Mouse (Mus musculus): ENCODE measurements around the gene Ntrk2.

Ntrk2 gene

DNA sequence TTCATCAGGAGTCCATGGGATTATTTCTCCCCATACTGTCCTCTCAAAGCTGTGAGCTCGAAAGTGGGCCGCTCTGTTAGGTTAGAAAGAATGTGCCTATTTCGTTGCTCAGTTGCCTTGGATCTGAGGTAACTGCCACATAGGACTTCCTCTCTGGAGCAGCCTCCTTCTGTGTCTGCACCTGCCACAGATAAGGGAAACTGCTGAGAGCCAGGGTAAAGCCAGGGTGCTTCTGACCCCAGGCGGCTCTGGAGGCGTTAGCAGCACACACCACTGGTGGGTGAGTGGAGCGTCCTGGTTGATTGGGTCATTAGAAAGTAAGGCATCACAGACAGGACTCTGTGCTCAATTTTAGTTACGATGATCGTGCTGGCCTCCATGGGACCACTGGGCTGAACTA is 95.9 kb downstream of the Ntrk2 start:
- TF ChIP-seq GATA4 (IDR thresholded peaks at IDR 0.05; ENCODE audit: insufficient replicate concordance, low read length): no peak

DNA sequence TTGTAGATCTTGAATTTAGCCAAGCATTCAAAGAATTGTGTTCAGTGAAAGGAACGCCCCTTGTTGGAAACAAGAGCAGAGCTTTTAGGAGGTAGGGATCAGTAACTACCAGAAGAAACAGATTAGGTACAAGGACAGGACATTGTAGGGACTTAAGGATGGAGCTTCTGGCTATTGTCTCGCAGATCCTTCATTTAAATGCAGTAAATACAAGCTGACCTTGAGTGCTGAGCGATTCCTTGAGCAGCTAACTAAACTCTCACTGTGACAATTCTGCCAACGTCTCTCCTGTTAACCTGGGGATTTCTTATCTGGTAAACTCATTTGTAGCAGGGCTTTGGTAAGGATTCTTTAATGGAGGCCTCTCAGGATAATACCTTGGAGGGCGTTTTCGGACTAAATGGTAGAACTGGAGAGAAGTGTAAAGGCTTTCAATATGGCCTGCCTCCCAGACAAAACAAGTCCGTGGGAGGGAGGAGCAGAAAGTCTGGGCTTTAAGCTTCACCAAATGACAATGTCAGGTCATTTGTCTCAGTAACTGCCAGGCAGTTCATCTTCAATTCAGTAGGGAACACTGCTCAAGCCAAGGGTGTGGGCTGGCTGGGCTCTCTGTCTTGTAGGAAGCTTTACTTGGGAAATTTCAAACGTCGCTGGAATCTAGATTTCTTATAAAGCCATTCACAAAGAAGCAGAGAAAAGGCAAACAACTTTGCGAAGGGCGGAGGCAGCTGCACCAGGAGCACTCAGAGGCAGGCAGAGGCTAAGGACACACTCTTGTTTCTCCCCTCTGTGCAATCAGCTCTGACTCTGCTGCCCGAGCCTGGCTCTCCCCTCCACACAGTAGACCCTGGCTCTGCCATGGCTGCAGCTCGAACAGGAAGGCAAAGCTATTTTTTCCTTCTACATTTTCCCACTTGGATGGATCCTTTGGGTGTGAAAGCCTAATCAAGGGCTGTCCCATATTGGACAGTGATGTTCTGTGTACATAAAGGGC is 98.7 kb downstream of the Ntrk2 start:
- no peak for TF ChIP-seq GATA4 (IDR thresholded peaks at IDR 0.05; ENCODE audit: insufficient replicate concordance, low read length)

DNA sequence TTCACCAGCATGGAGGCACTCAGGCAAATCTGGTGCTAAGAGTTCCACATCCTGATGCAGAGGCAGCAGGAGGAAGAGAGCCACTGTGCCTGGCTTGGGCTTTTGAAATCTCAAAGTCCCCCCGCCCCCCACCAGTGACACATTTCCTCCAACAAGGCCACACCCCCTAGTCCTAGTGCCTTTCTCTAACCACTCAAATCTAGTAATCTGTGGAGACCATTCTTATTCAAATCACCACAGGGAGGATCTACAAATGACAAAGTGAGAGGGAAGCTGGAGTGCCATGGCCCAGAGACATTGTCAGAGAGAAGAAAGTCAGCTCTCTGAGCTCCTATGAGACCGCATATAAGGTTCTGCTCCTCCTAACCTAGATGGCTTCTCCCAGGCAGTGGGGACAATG is 105.6 kb downstream of the Ntrk2 start:
- TF ChIP-seq GATA4 (IDR thresholded peaks at IDR 0.05; ENCODE audit: insufficient replicate concordance, low read length): no peak

DNA sequence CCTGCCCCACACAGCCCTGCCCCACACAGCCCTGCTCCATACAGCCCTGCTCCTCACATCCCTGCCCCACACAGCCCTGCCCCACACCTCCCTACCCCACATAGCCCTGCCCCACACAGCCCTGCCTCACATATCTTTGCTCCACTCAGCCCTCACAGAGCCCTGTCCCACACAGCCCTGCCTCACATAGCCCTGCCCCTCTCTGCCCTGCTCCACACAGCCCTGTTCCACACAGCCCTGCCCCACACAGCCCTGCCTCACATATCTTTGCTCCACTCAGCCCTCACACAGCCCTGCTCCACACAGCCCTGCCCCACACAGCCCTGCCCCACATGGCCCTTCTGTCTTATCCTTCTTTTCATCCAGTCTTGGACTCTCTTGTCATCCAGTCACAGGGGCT is 106.2 kb downstream of the Ntrk2 start:
- no peak for TF ChIP-seq GATA4 (IDR thresholded peaks at IDR 0.05; ENCODE audit: insufficient replicate concordance, low read length)

DNA sequence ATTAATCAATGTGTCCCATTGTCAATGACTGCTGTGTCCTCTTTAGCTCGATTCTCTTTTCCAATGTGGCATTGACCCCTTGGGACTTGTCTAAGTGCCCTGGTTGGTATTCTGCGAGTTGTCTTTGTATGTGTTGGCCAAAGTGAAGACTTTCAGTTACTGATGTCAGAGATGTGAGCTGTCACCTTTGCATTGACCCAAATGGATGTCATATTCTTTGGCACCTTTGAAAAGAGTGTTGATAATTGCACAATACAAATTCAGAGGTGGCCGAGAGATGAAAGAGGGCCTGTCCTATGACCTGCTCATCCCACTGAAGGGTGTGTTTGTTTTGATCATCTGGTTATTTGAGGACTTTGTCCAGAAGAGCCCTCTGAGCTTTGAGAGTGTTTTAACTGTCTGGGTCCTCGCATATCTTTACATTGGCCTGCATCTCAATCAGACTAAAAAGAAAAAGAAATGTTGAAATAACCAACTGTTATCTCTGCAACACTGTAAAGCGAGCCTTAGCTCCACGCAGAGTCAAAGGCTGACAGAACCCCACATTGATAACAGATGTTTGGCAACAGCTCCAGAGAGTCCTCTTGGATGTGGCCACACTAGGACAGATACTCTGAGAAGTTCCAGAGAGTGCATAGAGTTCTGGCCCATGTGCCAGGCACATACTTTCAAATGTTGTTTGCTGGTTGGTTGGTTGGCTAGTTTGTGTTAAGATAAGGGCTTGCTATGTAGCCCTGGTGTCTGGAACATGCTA is 107.9 kb downstream of the Ntrk2 start:
- TF ChIP-seq GATA4 (IDR thresholded peaks at IDR 0.05; ENCODE audit: insufficient replicate concordance, low read length): peak; percentile 92; the same call in 1 of the 2 replicates

DNA sequence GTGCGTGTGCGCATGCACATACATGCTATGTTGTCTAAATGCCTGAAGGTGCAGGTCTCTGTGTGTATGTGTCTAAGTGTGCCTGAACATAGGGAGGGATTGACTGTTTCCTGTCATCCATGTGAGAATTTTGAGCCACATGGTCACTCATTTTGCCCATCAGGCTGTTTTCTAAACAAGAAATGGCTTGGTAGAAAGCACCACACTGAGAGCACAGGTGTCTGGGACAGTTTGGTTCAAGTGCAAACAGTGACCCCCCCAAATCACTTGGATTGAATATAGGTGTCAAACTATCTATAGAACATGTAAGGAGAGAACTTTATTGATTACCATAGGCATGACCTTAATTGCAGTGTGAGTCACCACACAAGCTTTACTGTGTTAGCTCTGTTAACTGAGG is 110.0 kb downstream of the Ntrk2 start:
- no peak for TF ChIP-seq GATA4 (IDR thresholded peaks at IDR 0.05; ENCODE audit: insufficient replicate concordance, low read length)

DNA sequence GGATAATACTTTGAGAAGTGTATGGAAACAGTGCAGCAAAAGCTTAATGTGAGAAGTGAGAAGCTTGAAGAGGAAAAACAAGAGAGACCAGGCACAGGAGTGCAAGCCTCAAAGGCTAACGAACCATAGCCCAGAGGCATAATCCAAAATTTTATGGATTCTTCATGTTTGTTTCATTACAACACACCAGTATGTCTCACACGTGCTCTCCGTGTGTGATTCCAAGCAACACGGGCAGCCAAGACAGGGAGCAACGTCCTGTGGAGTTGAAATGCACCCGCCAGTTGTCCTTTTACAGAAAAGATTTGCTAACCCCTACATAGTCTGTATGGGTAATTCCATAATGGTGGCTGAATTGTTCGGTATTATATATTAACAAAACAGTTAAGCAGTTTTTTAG is 113.9 kb downstream of the Ntrk2 start:
- TF ChIP-seq GATA4 (IDR thresholded peaks at IDR 0.05; ENCODE audit: insufficient replicate concordance, low read length): no peak

DNA sequence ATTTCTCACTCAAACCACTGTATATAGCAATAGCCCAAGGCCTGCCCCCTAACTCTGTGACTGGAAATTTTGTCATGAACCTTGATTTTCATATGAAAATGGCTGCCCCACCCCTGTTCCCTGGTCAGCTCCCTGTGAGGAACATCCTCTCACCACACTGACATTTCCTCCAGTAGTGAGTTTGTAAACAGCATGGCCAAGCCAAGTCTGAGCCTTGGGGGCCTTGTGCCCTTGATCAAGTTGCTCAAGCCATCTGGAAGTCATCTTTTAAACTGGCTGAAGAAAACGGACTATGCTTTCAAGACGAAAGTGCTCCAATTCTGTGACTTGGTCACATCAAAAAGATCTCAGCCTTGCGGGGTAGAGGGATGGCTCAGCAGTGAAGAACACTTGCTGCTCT is 114.9 kb downstream of the Ntrk2 start:
- TF ChIP-seq GATA4 (IDR thresholded peaks at IDR 0.05; ENCODE audit: insufficient replicate concordance, low read length): no peak

DNA sequence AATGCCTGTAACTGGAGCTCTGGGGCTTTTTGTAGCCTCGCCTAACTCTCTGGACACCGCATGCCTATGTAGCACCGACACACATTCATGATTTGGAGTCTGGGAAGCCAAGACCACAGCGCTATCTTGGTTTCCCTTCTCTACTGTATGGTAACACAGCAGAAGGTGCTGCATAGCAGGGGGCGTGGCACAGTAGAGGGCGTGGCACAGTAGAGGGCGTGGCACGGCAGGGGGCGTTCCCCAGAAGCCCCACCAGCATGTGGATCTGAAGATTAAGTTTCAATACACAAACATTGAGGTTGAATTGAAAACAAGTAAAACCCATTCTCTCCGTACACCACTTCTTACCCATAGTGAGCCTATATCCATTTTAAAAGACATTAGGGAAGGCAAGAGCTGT is 115.3 kb downstream of the Ntrk2 start:
- TF ChIP-seq GATA4 (IDR thresholded peaks at IDR 0.05; ENCODE audit: insufficient replicate concordance, low read length): no peak

DNA sequence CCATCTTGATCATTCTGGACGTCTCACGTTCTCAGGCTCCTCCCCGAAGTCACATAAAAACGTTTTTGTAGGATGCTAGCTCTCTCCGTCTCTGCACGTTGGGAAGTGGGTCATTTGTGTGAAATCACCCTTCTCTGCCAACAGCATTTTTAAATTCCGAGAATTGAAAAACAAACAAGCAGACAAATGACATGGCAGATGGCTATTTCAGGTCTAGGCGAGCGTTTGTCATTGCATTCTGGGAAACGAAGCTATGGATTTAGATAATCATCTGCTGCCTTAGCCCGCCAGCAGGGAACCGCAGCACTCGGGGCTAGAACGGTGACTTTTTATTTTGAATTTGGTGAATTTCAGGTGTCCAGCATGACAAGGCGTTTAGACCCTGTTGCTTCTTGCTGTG is 115.8 kb downstream of the Ntrk2 start:
- no peak for TF ChIP-seq GATA4 (IDR thresholded peaks at IDR 0.05; ENCODE audit: insufficient replicate concordance, low read length)

DNA sequence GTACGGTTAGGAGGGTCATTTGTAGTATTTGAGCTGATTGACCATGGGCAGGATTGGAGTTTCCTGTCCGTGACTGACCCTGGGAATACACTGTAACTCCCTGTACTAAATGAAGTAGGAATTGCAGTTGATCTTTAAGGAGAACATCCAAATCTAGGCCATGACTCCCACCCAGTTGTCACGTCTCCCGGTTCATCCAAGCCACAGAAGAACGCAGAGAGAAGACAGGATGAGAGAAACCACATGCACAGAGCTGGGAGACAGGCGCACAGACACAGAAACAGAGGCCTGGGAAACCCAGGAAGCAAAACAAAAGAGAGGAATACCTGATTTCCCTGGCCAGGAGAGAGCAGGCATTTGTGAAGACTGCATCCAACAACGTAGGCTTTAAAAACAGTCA is 117.1 kb downstream of the Ntrk2 start:
- no peak for TF ChIP-seq GATA4 (IDR thresholded peaks at IDR 0.05; ENCODE audit: insufficient replicate concordance, low read length)

DNA sequence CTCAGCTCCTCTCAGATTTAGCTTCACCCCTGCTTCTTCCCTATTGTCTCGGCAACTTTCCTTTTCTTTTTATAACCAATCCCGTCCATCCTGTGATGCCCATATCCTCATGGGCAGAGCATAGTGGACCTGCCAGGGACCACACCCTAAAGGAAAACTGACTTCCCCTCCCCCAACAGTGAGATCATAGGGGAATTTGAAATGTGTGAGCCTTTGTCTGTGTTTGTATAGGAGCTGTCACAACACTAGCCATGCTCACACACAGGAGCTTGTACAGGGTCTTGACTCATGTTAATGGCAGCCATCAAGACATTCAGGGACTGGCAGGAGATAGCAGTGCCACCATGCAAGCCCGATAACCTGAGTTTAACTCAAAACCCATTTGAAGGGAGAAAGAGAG is 118.1 kb downstream of the Ntrk2 start:
- no peak for TF ChIP-seq GATA4 (IDR thresholded peaks at IDR 0.05; ENCODE audit: insufficient replicate concordance, low read length)

DNA sequence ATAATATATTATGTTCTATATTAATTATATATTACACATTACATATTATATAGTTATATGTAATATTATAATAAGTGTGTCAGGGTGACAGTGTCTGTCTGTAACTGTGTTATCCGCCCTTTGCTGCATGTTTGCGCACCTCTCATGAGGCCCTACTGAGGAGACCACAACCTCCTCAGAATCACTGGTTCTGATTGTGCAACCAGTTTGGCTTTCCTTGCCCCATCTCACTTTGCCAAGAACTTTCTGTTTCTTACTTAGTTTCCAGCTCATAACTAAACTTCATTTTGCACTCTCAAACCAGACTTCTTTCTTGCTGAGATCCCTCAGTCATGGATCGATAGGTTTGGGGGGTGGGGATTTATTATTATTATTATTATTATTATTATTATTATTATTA is 120.8 kb downstream of the Ntrk2 start:
- TF ChIP-seq GATA4 (IDR thresholded peaks at IDR 0.05; ENCODE audit: insufficient replicate concordance, low read length): no peak

DNA sequence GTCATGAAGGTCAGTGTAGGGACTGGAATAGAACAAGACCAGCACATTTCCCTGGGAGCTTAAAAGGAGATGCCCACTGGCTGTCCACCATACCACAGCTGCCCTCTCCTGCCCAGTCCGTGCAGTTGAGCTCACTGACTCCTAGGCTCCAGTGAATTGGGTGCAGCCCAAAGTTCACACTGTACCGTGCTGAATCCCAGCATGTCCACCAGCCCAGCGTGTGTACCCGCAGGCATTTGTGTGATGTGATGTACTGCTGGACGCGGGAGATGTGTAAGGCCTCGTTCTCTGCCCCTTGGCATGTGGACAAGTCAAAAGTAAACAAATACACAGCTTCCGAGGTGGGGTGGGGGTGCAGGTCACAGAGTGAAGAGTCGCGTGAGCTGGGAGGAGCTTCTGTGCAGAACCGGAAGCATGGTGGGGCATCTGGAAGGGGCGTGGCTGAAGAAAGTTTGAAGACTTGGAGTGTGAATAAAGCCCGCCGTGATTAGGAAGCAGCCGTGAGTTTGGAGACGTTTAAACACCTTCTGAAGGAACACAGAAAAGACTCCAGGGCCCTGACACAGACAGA is 121.4 kb downstream of the Ntrk2 start:
- no peak for TF ChIP-seq GATA4 (IDR thresholded peaks at IDR 0.05; ENCODE audit: insufficient replicate concordance, low read length)

DNA sequence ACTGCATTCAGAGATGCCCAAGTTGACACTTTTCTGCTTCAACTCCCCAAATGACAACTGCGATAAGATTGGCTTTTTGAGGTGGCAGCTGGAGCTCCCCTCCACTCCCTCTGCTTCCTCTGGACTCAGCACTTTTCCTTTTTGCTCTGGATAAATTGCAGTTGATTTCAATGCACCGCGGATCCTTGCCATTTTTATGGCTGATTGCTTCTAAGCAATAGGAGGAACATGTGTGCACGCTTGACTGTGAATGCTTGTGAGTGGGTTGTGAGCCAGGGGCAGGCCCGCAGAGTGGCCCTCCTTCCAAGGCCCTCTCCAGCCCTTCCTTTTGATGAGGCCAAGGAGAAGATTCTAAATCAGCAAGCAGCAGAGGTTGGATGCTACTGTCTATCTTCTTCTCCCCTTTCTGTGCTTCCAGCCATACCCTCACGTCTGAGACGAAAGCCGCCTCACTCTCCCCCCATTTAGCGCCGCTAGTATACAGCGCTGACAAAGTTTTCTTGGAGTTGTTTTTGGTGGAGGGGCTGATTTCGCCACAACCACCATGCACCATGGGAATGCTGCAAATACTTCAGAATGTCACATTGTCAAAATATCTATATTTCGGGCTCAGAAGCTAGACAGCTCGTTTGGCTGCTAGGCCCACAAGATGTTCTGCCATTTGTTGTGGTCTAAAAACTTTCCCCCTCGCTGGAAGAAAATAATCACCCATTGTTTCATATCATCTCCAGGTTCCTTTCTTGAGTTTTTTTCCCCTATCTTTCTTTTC is 122.5 kb downstream of the Ntrk2 start:
- TF ChIP-seq GATA4 (IDR thresholded peaks at IDR 0.05; ENCODE audit: insufficient replicate concordance, low read length): no peak

All from liver, adult (tissue).